Mouse (Mus musculus) heart, embryonic 11.5 days (tissue): Measurements from ENCODE around the gene Pitpna. TPM values are rescaled to one million over a fixed set of nuclear protein-coding genes. Genes with fewer than 3 reads are reported as not detected.

Experiments
- ATAC-seq: fragments of 200-750 bp; cut with Nextera tagmentation; replicated peaks from 2 replicates; pipeline ENCODE4 v1.8.0; 2017; ENCODE audit warnings: moderate library complexity; ENCODE audit not compliant: insufficient number of reproducible peaks, low FRiP score, low TSS enrichment
- H3K27ac ChIP-seq: fragments of 300-500 bp; sonication (generic); 2 replicates; pipeline ENCODE4 v1.5.1; 2014; ENCODE audit warnings: mild to moderate bottlenecking, low read depth, low read length
- H3K27me3 ChIP-seq: fragments of 300-500 bp; sonication (generic); 2 replicates; pipeline ENCODE4 v1.6.1; 2014; ENCODE audit warnings: mild to moderate bottlenecking, low read length, mixed read lengths; ENCODE audit not compliant: control insufficient read depth, insufficient read depth
- H3K36me3 ChIP-seq: fragments of 300-500 bp; sonication (generic); 2 replicates; pipeline ENCODE4 v1.6.1; 2014; ENCODE audit warnings: mild to moderate bottlenecking, low read length, moderate library complexity, mixed read lengths; ENCODE audit not compliant: control insufficient read depth, insufficient read depth
- H3K4me1 ChIP-seq: fragments of 300-500 bp; sonication (generic); 2 replicates; pipeline ENCODE4 v1.6.1; 2014; ENCODE audit warnings: low read length; ENCODE audit not compliant: control insufficient read depth, insufficient read depth
- H3K4me2 ChIP-seq: fragments of 300-500 bp; sonication (generic); 2 replicates; pipeline ENCODE4 v1.6.1; 2014; ENCODE audit warnings: mild to moderate bottlenecking, moderate library complexity
- H3K4me3 ChIP-seq: fragments of 300-500 bp; sonication (generic); 2 replicates; pipeline ENCODE4 v1.5.1; 2014; ENCODE audit warnings: low read depth, low read length
- H3K9ac ChIP-seq: fragments of 300-500 bp; sonication (generic); 2 replicates; pipeline ENCODE4 v1.6.1; 2014; ENCODE audit warnings: mild to moderate bottlenecking, low read depth, low read length, moderate library complexity
- H3K9me3 ChIP-seq: fragments of 300-500 bp; sonication (generic); replicated peaks from 2 replicates; pipeline ENCODE4 v1.6.1; 2016; ENCODE audit warnings: low read length; ENCODE audit not compliant: control insufficient read depth
- WGBS: fragments of 180-500 bp; shearing (Covaris S2); extraction: QIAGEN DNeasy Blood & Tissue Kit; methylation state at CpG from one replicate; pipeline ENCODE4 v1.1.7; 2014; ENCODE audit not compliant: insufficient replicate concordance; 5-methylcytosine and 5-hydroxymethylcytosine counted together
- polyA plus RNA-seq: library from polyadenylated mRNA; unstranded; fragments of >200 nt; fragmentation: Nextera tagmentation; extraction: Ambion mirVana; gene quantifications from 2 replicates; pipeline ENCODE4 v1.2.1, GENCODE M21; 2014

The Pitpna gene
- polyA plus RNA-seq, 1 experiment from 2014 or later = 59.7 TPM

GRCm38 (mm10) chr11:75560530-75561409 is 27.1 kb upstream of the Pitpna start:
- Histone ChIP-seq H3K4me2 (no peak overlapping the region), H3K9ac (no peak overlapping the region), H3K27ac (no peak overlapping the region), H3K27me3 (no peaks in the 10 kb centered on the region), H3K4me1 (peaks cover 20% of the 10 kb centered on the region), H3K36me3 (peaks cover 2% of the 10 kb centered on the region; the same call in 1 of the 2 replicates), H3K9me3 (no peaks in the 10 kb centered on the region), H3K4me3 (no peak overlapping the region)
- ATAC-seq = no peak
- 77% methylated on average over 14 of the region's 14 CpGs for WGBS

GRCm38 (mm10) chr11:75561410-75561791 is 26.5 kb upstream of the Pitpna start:
- Histone ChIP-seq H3K9ac (no peak overlapping the region), H3K9me3 (no peaks in the 10 kb centered on the region), H3K4me3 (no peak overlapping the region), H3K4me1 (peaks cover 26% of the 10 kb centered on the region), H3K4me2 (no peak overlapping the region), H3K27ac (no peak overlapping the region), H3K27me3 (no peaks in the 10 kb centered on the region), H3K36me3 (peaks cover 2% of the 10 kb centered on the region; the same call in 1 of the 2 replicates)
- ATAC-seq = no peak
- WGBS = 80% methylated on average over 5 of the region's 5 CpGs

- H3K4me2 ChIP-seq = no peak overlapping the region
- H3K4me1 ChIP-seq = peaks cover 37% of the 10 kb centered on the region
- ATAC-seq = no peak
- no peaks in the 10 kb centered on the region for H3K9me3 ChIP-seq
- no peak overlapping the region for H3K4me3 ChIP-seq
- WGBS = 76% methylated on average over 8 of the region's 8 CpGs
- H3K27me3 ChIP-seq = no peaks in the 10 kb centered on the region
- H3K36me3 ChIP-seq = peaks cover 2% of the 10 kb centered on the region; the same call in 1 of the 2 replicates
- H3K27ac ChIP-seq = peak overlapping the region; percentile 79; the same call in 1 of the 2 replicates
- H3K9ac ChIP-seq = no peak overlapping the region
Observed at GRCm38 (mm10) chr11:75562840-75563239, 25.1 kb upstream of the Pitpna start.

GRCm38 (mm10) chr11:75563851-75564548 is 23.9 kb upstream of the Pitpna start:
- no peaks in the 10 kb centered on the region for H3K9me3 ChIP-seq
- H3K36me3 ChIP-seq = no peaks in the 10 kb centered on the region
- H3K4me1 ChIP-seq = peaks cover 37% of the 10 kb centered on the region
- peak overlapping the region; percentile 42 for H3K4me2 ChIP-seq
- peak overlapping the region; percentile 60 for H3K9ac ChIP-seq
- peaks cover 6% of the 10 kb centered on the region for H3K27me3 ChIP-seq
- ATAC-seq = peak; percentile 27; the same call in 1 of the 2 replicates
- no peak overlapping the region for H3K4me3 ChIP-seq
- 24% methylated on average over 18 of the region's 18 CpGs for WGBS
- H3K27ac ChIP-seq = peak overlapping the region; percentile 79

GRCm38 (mm10) chr11:75565849-75566248 is 22.0 kb upstream of the Pitpna start:
- H3K4me1 ChIP-seq = peaks cover 37% of the 10 kb centered on the region
- no peak overlapping the region for H3K27ac ChIP-seq
- H3K36me3 ChIP-seq = no peaks in the 10 kb centered on the region
- no peak for ATAC-seq
- no peak overlapping the region for H3K4me3 ChIP-seq
- no peak overlapping the region for H3K4me2 ChIP-seq
- 57% methylated on average over 2 of the region's 2 CpGs for WGBS
- no peaks in the 10 kb centered on the region for H3K9me3 ChIP-seq
- peaks cover 12% of the 10 kb centered on the region for H3K27me3 ChIP-seq
- H3K9ac ChIP-seq = no peak overlapping the region

- Histone ChIP-seq H3K4me3 (no peak overlapping the region), H3K9ac (peak overlapping the region; percentile 44; the same call in 1 of the 2 replicates), H3K27me3 (peaks cover 15% of the 10 kb centered on the region), H3K4me1 (peaks cover 37% of the 10 kb centered on the region), H3K4me2 (peak overlapping the region; percentile 5; the same call in 1 of the 2 replicates), H3K9me3 (no peaks in the 10 kb centered on the region), H3K36me3 (no peaks in the 10 kb centered on the region), H3K27ac (no peak overlapping the region)
- WGBS = 48% methylated on average over 13 of the region's 13 CpGs
- no peak; the same call in 1 of the 2 replicates for ATAC-seq
Observed at GRCm38 (mm10) chr11:75566276-75567196, 21.4 kb upstream of the Pitpna start.

- H3K27me3 ChIP-seq = peaks cover 22% of the 10 kb centered on the region
- no peaks in the 10 kb centered on the region for H3K36me3 ChIP-seq
- H3K4me1 ChIP-seq = peaks cover 43% of the 10 kb centered on the region
- WGBS = 33% methylated on average over 9 of the region's 9 CpGs
- H3K4me3 ChIP-seq = no peak overlapping the region
- H3K9ac ChIP-seq = no peak overlapping the region
- no peak overlapping the region for H3K27ac ChIP-seq
- H3K4me2 ChIP-seq = 0 out of 2 replicates have a peak overlapping the region, but pooled peaks have one; percentile 5
- ATAC-seq = no peak
- no peaks in the 10 kb centered on the region for H3K9me3 ChIP-seq
Observed at GRCm38 (mm10) chr11:75567346-75568114, 20.4 kb upstream of the Pitpna start.
